Mouse (Mus musculus) ES-E14 (cell line): ENCODE data around the gene Itm2b. TPM values are rescaled to one million over a fixed set of nuclear protein-coding genes. Genes with fewer than 3 reads are reported as not detected.

Experiments
- DNase-seq: peaks from one replicate; pipeline ENCODE4 v3.0.0-alpha.2; 2013; ENCODE audit warnings: low read depth, low spot score
- H3K27ac ChIP-seq: 2 replicates; pipeline ENCODE4 v1.5.1; 2012; ENCODE audit warnings: low read depth, mild to moderate bottlenecking, low read length, moderate library complexity, mixed read lengths; ENCODE audit not compliant: poor library complexity, insufficient read depth, severe bottlenecking
- H3K36me3 ChIP-seq: 2 replicates; pipeline ENCODE4 v1.6.1; 2012; ENCODE audit warnings: mild to moderate bottlenecking, low read length, moderate library complexity, mixed read lengths; ENCODE audit not compliant: control insufficient read depth, poor library complexity, insufficient read depth, severe bottlenecking
- H3K4me1 ChIP-seq, 2 experiments: fragments of 150-350 bp in 1 of 2; sonication (generic) in 1 of 2; 2 replicates each; pipeline ENCODE4 v1.6.1; 2012; ENCODE audit warnings: low read length in 2 of 2, mild to moderate bottlenecking in 1 of 2, mixed read lengths in 1 of 2; ENCODE audit not compliant: control insufficient read depth in 2 of 2, insufficient read depth in 2 of 2, poor library complexity in 1 of 2
- H3K4me3 ChIP-seq, 2 experiments: fragments of 150-350 bp in 1 of 2; sonication (generic) in 1 of 2; 2 replicates each; pipeline ENCODE4 v1.5.1; 2012; ENCODE audit warnings: low read length in 2 of 2, low read depth in 1 of 2, mild to moderate bottlenecking in 1 of 2, mixed read lengths in 1 of 2; ENCODE audit not compliant: insufficient read depth in 1 of 2, poor library complexity in 1 of 2, severe bottlenecking in 1 of 2
- H3K9ac ChIP-seq: 2 replicates; pipeline ENCODE4 v1.6.1; 2012; ENCODE audit warnings: low read depth, mild to moderate bottlenecking, low read length, mixed read lengths; ENCODE audit not compliant: poor library complexity, insufficient read depth, severe bottlenecking
- H3K9me3 ChIP-seq: fragments of 150-350 bp; sonication (generic); 2 replicates; pipeline ENCODE4 v1.6.1; 2012; ENCODE audit warnings: low read depth, mild to moderate bottlenecking, low read length; ENCODE audit not compliant: control insufficient read depth, insufficient read depth
- CHD2 ChIP-seq: IDR thresholded peaks from 2 replicates; pipeline ENCODE4 v1.6.1; 2014; ENCODE audit warnings: mild to moderate bottlenecking, low read depth, low read length, inconsistent platforms
- HCFC1 ChIP-seq: IDR thresholded peaks from 2 replicates; pipeline ENCODE4 v1.6.1; 2012; ENCODE audit warnings: low read length, inconsistent platforms, borderline replicate concordance; ENCODE audit not compliant: insufficient read depth
- MAFK ChIP-seq: IDR thresholded peaks from 2 replicates; pipeline ENCODE4 v1.6.1; 2014; ENCODE audit warnings: mild to moderate bottlenecking, low read depth, low read length, inconsistent platforms; ENCODE audit not compliant: insufficient read depth
- ZC3H11A ChIP-seq: IDR thresholded peaks from 2 replicates; pipeline ENCODE4 v1.6.1; 2012; ENCODE audit warnings: low read depth, mild to moderate bottlenecking, inconsistent platforms, low read length, borderline replicate concordance
- ZNF384 ChIP-seq: IDR thresholded peaks from 2 replicates; pipeline ENCODE4 v1.6.1; 2012; ENCODE audit warnings: low read depth, low read length, inconsistent platforms
- in situ Hi-C, 2 experiments: fragments of 600-800 bp; cut with MboI; formaldehyde crosslinking; loops; one replicate each; pipeline ENCODE4 v1.15.1; 2025; ENCODE audit warnings: low sequenced_read_pairs in 2 of 2, inconsistent platforms in 1 of 2; ENCODE audit not compliant: unreplicated experiment in 2 of 2
- total RNA-seq: library from RNA; depleted of rRNA; stranded (reverse); fragments of 300-350 nt; gene quantifications from 2 replicates; pipeline ENCODE4 v1.2.3, GENCODE M21; 2012; rRNA removed

Itm2b gene
- total RNA-seq: 97.7 and 159 TPM in 2 replicates

GRCm38 (mm10) chr14:73384913-73385719, at the start of gene Itm2b:
TSS of gene Itm2b (minus strand) at chr14:73385289.
- Histone ChIP-seq H3K4me1 (peaks cover 12 to 13% of the 10 kb centered on the region in 2 experiments; a peak in 3 of 4 replicates), H3K36me3 (0 out of 2 replicates have a peak, but pooled peaks cover 2% of the 10 kb centered on the region), H3K4me3 (peak within 1 kb of the TSS; percentile 84 to 96), H3K27ac (peak within 1 kb of the TSS; percentile 45), H3K9me3 (no peaks in the 10 kb centered on the region), H3K9ac (peak within 1 kb of the TSS; percentile 83)
- in situ Hi-C loops: no loop called here
- peak; percentile 80 for DNase-seq
- TF ChIP-seq HCFC1 (no peak), ZNF384 (no peak), MAFK (no peak), CHD2 (no peak), ZC3H11A (no peak)

- Histone ChIP-seq H3K36me3 (no peaks in the 10 kb centered on the region), H3K27ac (no peak overlapping the region), H3K4me1 (no peaks in the 10 kb centered on the region), H3K9me3 (no peaks in the 10 kb centered on the region), H3K4me3 (no peak overlapping the region), H3K9ac (no peak overlapping the region)
- in situ Hi-C loops: no loop called here
- DNase-seq: no peak
- TF ChIP-seq HCFC1: no peak
- no peak for TF ChIP-seq ZNF384
- 0 out of 2 replicates have a peak, but pooled peaks have one; percentile 11 for TF ChIP-seq MAFK
These were observed 48.4 kb upstream of the Itm2b start for GRCm38 (mm10) chr14:73433487-73433886.

GRCm38 (mm10) chr14:73430571-73430970, 45.5 kb upstream of the Itm2b start:
- TF ChIP-seq ZC3H11A (no peak), ZNF384 (no peak), HCFC1 (no peak), CHD2 (no peak), MAFK (no peak)
- DNase-seq: no peak
- Histone ChIP-seq H3K4me1 (no peaks in the 10 kb centered on the region), H3K27ac (no peak overlapping the region), H3K9ac (no peak overlapping the region), H3K9me3 (no peaks in the 10 kb centered on the region), H3K4me3 (no peak overlapping the region), H3K36me3 (no peaks in the 10 kb centered on the region)
- in situ Hi-C loops: no loop called here

GRCm38 (mm10) chr14:73425571-73426041, 40.5 kb upstream of the Itm2b start:
- TF ChIP-seq MAFK (no peak), HCFC1 (no peak), ZNF384 (no peak), ZC3H11A (no peak), CHD2 (no peak)
- Histone ChIP-seq H3K9me3 (no peaks in the 10 kb centered on the region), H3K36me3 (no peaks in the 10 kb centered on the region), H3K4me3 (no peak overlapping the region), H3K4me1 (no peaks in the 10 kb centered on the region), H3K9ac (no peak overlapping the region), H3K27ac (no peak overlapping the region)
- DNase-seq: no peak
- in situ Hi-C loops: no loop called here

GRCm38 (mm10) chr14:73424961-73425360, 39.9 kb upstream of the Itm2b start:
- no peak for DNase-seq
- TF ChIP-seq HCFC1 (no peak), CHD2 (no peak), ZNF384 (no peak), ZC3H11A (no peak), MAFK (no peak)
- H3K27ac ChIP-seq: no peak overlapping the region
- in situ Hi-C loops: no loop called here
- no peak overlapping the region for H3K9ac ChIP-seq
- no peaks in the 10 kb centered on the region for H3K4me1 ChIP-seq
- H3K4me3 ChIP-seq: no peak overlapping the region
- no peaks in the 10 kb centered on the region for H3K36me3 ChIP-seq
- H3K9me3 ChIP-seq: no peaks in the 10 kb centered on the region
